Mouse (Mus musculus) embryonic facial prominence, embryonic 15.5 days (tissue): ENCODE measurements around the gene Negr1. TPM values are rescaled to one million over a fixed set of nuclear protein-coding genes. Genes with fewer than 3 reads are reported as not detected.

Source experiments
- ATAC-seq: fragments of 200-750 bp; cut with Nextera tagmentation; 2 replicates; pipeline ENCODE4 v1.8.0; 2017; ENCODE audit warnings: low read depth, moderate TSS enrichment; ENCODE audit not compliant: insufficient number of reproducible peaks, low FRiP score, low TSS enrichment
- H3K27ac ChIP-seq: fragments of 300-500 bp; sonication (generic); replicated peaks from 2 replicates; pipeline ENCODE4 v1.5.1; 2015; ENCODE audit warnings: mild to moderate bottlenecking, inconsistent platforms
- H3K27me3 ChIP-seq: fragments of 300-500 bp; sonication (generic); 2 replicates; pipeline ENCODE4 v1.6.1; 2015; ENCODE audit warnings: inconsistent platforms
- H3K36me3 ChIP-seq: fragments of 300-500 bp; sonication (generic); 2 replicates; pipeline ENCODE4 v1.6.1; 2015; ENCODE audit warnings: mild to moderate bottlenecking, inconsistent platforms
- H3K4me1 ChIP-seq: fragments of 300-500 bp; sonication (generic); 2 replicates; pipeline ENCODE4 v1.6.1; 2015; ENCODE audit warnings: inconsistent platforms
- H3K4me2 ChIP-seq: fragments of 300-500 bp; sonication (generic); replicated peaks from 2 replicates; pipeline ENCODE4 v1.6.1; 2015; ENCODE audit warnings: mild to moderate bottlenecking, inconsistent platforms
- H3K4me3 ChIP-seq: fragments of 300-500 bp; sonication (generic); replicated peaks from 2 replicates; pipeline ENCODE4 v1.5.1; 2015; ENCODE audit warnings: mild to moderate bottlenecking, inconsistent platforms
- H3K9ac ChIP-seq: fragments of 300-500 bp; sonication (generic); 2 replicates; pipeline ENCODE4 v1.6.1; 2015; ENCODE audit warnings: inconsistent platforms
- H3K9me3 ChIP-seq: fragments of 300-500 bp; sonication (generic); replicated peaks from 2 replicates; pipeline ENCODE4 v1.6.1; 2016; ENCODE audit warnings: inconsistent platforms
- WGBS: fragments of 180-500 bp; shearing (Covaris S2); methylation state at CpG from one replicate; pipeline ENCODE4 v1.1.7; 2015; 5-methylcytosine and 5-hydroxymethylcytosine counted together
- polyA plus RNA-seq: library from polyadenylated mRNA; unstranded; fragments of >200 nt; fragmentation: Nextera tagmentation; extraction: Ambion mirVana; gene quantifications from 2 replicates; pipeline ENCODE4 v1.2.1, GENCODE M21; 2015

The Negr1 gene
- polyA plus RNA-seq, 1 experiment from 2014 or later: 6.1 TPM

GRCm38 (mm10) chr3:156765015-156765414 is 203.4 kb downstream of the Negr1 start:
- H3K27me3 ChIP-seq: no peaks in the 10 kb centered on the region
- H3K36me3 ChIP-seq: no peaks in the 10 kb centered on the region
- H3K4me1 ChIP-seq: no peaks in the 10 kb centered on the region
- no peak for ATAC-seq
- H3K9me3 ChIP-seq: no peaks in the 10 kb centered on the region
- WGBS: 61% methylated on average over 3 of the region's 3 CpGs
- no peak overlapping the region for H3K4me3 ChIP-seq
- H3K27ac ChIP-seq: no peak overlapping the region
- no peak overlapping the region for H3K9ac ChIP-seq
- H3K4me2 ChIP-seq: no peak overlapping the region

- Histone ChIP-seq H3K9ac (no peak overlapping the region), H3K27me3 (no peaks in the 10 kb centered on the region), H3K36me3 (no peaks in the 10 kb centered on the region), H3K9me3 (no peaks in the 10 kb centered on the region), H3K27ac (no peak overlapping the region), H3K4me2 (no peak overlapping the region), H3K4me1 (no peaks in the 10 kb centered on the region), H3K4me3 (no peak overlapping the region)
- 54% methylated on average over 2 of the region's 2 CpGs for WGBS
- no peak for ATAC-seq
Observed at GRCm38 (mm10) chr3:156766171-156766845, 204.7 kb downstream of the Negr1 start.

- Histone ChIP-seq H3K4me2 (no peak overlapping the region), H3K9me3 (no peaks in the 10 kb centered on the region), H3K36me3 (no peaks in the 10 kb centered on the region), H3K9ac (no peak overlapping the region), H3K4me1 (no peaks in the 10 kb centered on the region), H3K27me3 (no peaks in the 10 kb centered on the region), H3K27ac (no peak overlapping the region), H3K4me3 (no peak overlapping the region)
- no peak for ATAC-seq
- WGBS: 72% methylated on average over 2 of the region's 2 CpGs
Observed at GRCm38 (mm10) chr3:156771626-156772025, 210.0 kb downstream of the Negr1 start.

GRCm38 (mm10) chr3:156772057-156772456 is 210.5 kb downstream of the Negr1 start:
- no peaks in the 10 kb centered on the region for H3K9me3 ChIP-seq
- H3K4me2 ChIP-seq: no peak overlapping the region
- no peaks in the 10 kb centered on the region for H3K36me3 ChIP-seq
- H3K4me1 ChIP-seq: no peaks in the 10 kb centered on the region
- no peak overlapping the region for H3K27ac ChIP-seq
- 35% methylated on average over 1 of the region's 1 CpGs for WGBS
- no peak for ATAC-seq
- H3K4me3 ChIP-seq: no peak overlapping the region
- H3K9ac ChIP-seq: no peak overlapping the region
- H3K27me3 ChIP-seq: no peaks in the 10 kb centered on the region

- H3K9me3 ChIP-seq: no peaks in the 10 kb centered on the region
- no peak overlapping the region for H3K4me3 ChIP-seq
- H3K4me1 ChIP-seq: no peaks in the 10 kb centered on the region
- no peak for ATAC-seq
- H3K4me2 ChIP-seq: no peak overlapping the region
- 14% methylated on average over 1 of the region's 1 CpGs for WGBS
- no peaks in the 10 kb centered on the region for H3K36me3 ChIP-seq
- no peak overlapping the region for H3K9ac ChIP-seq
- H3K27me3 ChIP-seq: no peaks in the 10 kb centered on the region
- no peak overlapping the region for H3K27ac ChIP-seq
Observed at GRCm38 (mm10) chr3:156784309-156784852, 222.8 kb downstream of the Negr1 start.

GRCm38 (mm10) chr3:156786355-156786754 is 224.8 kb downstream of the Negr1 start:
- no peak overlapping the region for H3K27ac ChIP-seq
- H3K27me3 ChIP-seq: no peaks in the 10 kb centered on the region
- no peak overlapping the region for H3K4me2 ChIP-seq
- ATAC-seq: no peak
- no peak overlapping the region for H3K4me3 ChIP-seq
- no peaks in the 10 kb centered on the region for H3K4me1 ChIP-seq
- no peaks in the 10 kb centered on the region for H3K36me3 ChIP-seq
- WGBS: 79% methylated on average over 1 of the region's 1 CpGs
- no peaks in the 10 kb centered on the region for H3K9me3 ChIP-seq
- H3K9ac ChIP-seq: no peak overlapping the region

GRCm38 (mm10) chr3:156791234-156791633 is 229.6 kb downstream of the Negr1 start:
- no peak overlapping the region for H3K9ac ChIP-seq
- H3K9me3 ChIP-seq: no peaks in the 10 kb centered on the region
- H3K36me3 ChIP-seq: no peaks in the 10 kb centered on the region
- no peak for ATAC-seq
- H3K4me2 ChIP-seq: no peak overlapping the region
- no peak overlapping the region for H3K27ac ChIP-seq
- H3K4me1 ChIP-seq: no peaks in the 10 kb centered on the region
- no peaks in the 10 kb centered on the region for H3K27me3 ChIP-seq
- H3K4me3 ChIP-seq: no peak overlapping the region

- no peaks in the 10 kb centered on the region for H3K4me1 ChIP-seq
- no peak overlapping the region for H3K27ac ChIP-seq
- no peak overlapping the region for H3K4me3 ChIP-seq
- no peak overlapping the region for H3K9ac ChIP-seq
- no peaks in the 10 kb centered on the region for H3K27me3 ChIP-seq
- WGBS: 81% methylated on average over 7 of the region's 7 CpGs
- H3K9me3 ChIP-seq: no peaks in the 10 kb centered on the region
- H3K4me2 ChIP-seq: no peak overlapping the region
- no peak for ATAC-seq
- H3K36me3 ChIP-seq: no peaks in the 10 kb centered on the region
Observed at GRCm38 (mm10) chr3:156792743-156793142, 231.1 kb downstream of the Negr1 start.

GRCm38 (mm10) chr3:156794091-156794490 is 232.5 kb downstream of the Negr1 start:
- no peak for ATAC-seq
- Histone ChIP-seq H3K27ac (no peak overlapping the region), H3K27me3 (no peaks in the 10 kb centered on the region), H3K4me3 (no peak overlapping the region), H3K9me3 (no peaks in the 10 kb centered on the region), H3K9ac (no peak overlapping the region), H3K4me1 (no peaks in the 10 kb centered on the region), H3K4me2 (no peak overlapping the region), H3K36me3 (no peaks in the 10 kb centered on the region)
- 86% methylated on average over 4 of the region's 4 CpGs for WGBS

- Histone ChIP-seq H3K9me3 (no peaks in the 10 kb centered on the region), H3K36me3 (no peaks in the 10 kb centered on the region), H3K4me1 (no peaks in the 10 kb centered on the region), H3K27ac (no peak overlapping the region), H3K9ac (no peak overlapping the region), H3K4me2 (no peak overlapping the region), H3K27me3 (no peaks in the 10 kb centered on the region), H3K4me3 (no peak overlapping the region)
- no peak for ATAC-seq
- WGBS: 37% methylated on average over 2 of the region's 2 CpGs
Observed at GRCm38 (mm10) chr3:156794610-156795009, 233.0 kb downstream of the Negr1 start.

- Histone ChIP-seq H3K4me2 (no peak overlapping the region), H3K27ac (no peak overlapping the region), H3K4me3 (no peak overlapping the region), H3K9ac (no peak overlapping the region), H3K4me1 (no peaks in the 10 kb centered on the region), H3K36me3 (no peaks in the 10 kb centered on the region), H3K9me3 (no peaks in the 10 kb centered on the region), H3K27me3 (no peaks in the 10 kb centered on the region)
- WGBS: 63% methylated on average over 6 of the region's 6 CpGs
- no peak for ATAC-seq
Observed at GRCm38 (mm10) chr3:156796061-156796691, 234.6 kb downstream of the Negr1 start.

GRCm38 (mm10) chr3:156799228-156799627 is 237.6 kb downstream of the Negr1 start:
- H3K9me3 ChIP-seq: no peaks in the 10 kb centered on the region
- no peak for ATAC-seq
- WGBS: 92% methylated on average over 7 of the region's 7 CpGs
- H3K36me3 ChIP-seq: no peaks in the 10 kb centered on the region
- H3K27me3 ChIP-seq: no peaks in the 10 kb centered on the region
- H3K4me3 ChIP-seq: no peak overlapping the region
- H3K4me1 ChIP-seq: no peaks in the 10 kb centered on the region
- H3K27ac ChIP-seq: no peak overlapping the region
- no peak overlapping the region for H3K4me2 ChIP-seq
- no peak overlapping the region for H3K9ac ChIP-seq
